Mouse (Mus musculus) ovary, postnatal 36 days (tissue): ENCODE data around the gene Uvrag.
A peak's percentile ranks its signal among the peaks of the same experiment; 100 is the strongest.
"Not testable (repeated sequence)": the region's sequence is repeated elsewhere in the genome, so short reads cannot be mapped to it uniquely, and the experiment has no call there.

Experiments used
- DNase-seq: peaks from one replicate; pipeline ENCODE4 v3.0.0; 2022; ENCODE audit warnings: low spot score, mixed read lengths

The Uvrag gene

GRCm38 (mm10) chr7:98974590-98974989, 166.4 kb downstream of the Uvrag start:
- no peak for DNase-seq

GRCm38 (mm10) chr7:98970721-98971120, 170.2 kb downstream of the Uvrag start:
- no peak for DNase-seq

- DNase-seq = no peak
Measured at GRCm38 (mm10) chr7:98968741-98969395, 172.1 kb downstream of the Uvrag start.

GRCm38 (mm10) chr7:98968082-98968674, 172.8 kb downstream of the Uvrag start:
- no peak for DNase-seq

GRCm38 (mm10) chr7:98967672-98968071, 173.3 kb downstream of the Uvrag start:
- no peak for DNase-seq

- DNase-seq = not testable (repeated sequence)
Measured at GRCm38 (mm10) chr7:98963581-98963980, 177.4 kb downstream of the Uvrag start.

GRCm38 (mm10) chr7:98962547-98963311, 178.2 kb downstream of the Uvrag start:
- peak; percentile 67 for DNase-seq

- no peak for DNase-seq
Measured at GRCm38 (mm10) chr7:98962074-98962473, 178.9 kb downstream of the Uvrag start.

GRCm38 (mm10) chr7:98960274-98960673, 180.7 kb downstream of the Uvrag start:
- no peak for DNase-seq

GRCm38 (mm10) chr7:98959246-98959645, 181.7 kb downstream of the Uvrag start:
- DNase-seq = no peak

GRCm38 (mm10) chr7:98958172-98958571, 182.8 kb downstream of the Uvrag start:
- no peak for DNase-seq

- no peak for DNase-seq
Measured at GRCm38 (mm10) chr7:98957111-98957741, 183.7 kb downstream of the Uvrag start.

- no peak for DNase-seq
Measured at GRCm38 (mm10) chr7:98956609-98957008, 184.3 kb downstream of the Uvrag start.

GRCm38 (mm10) chr7:98953649-98954048, 187.3 kb downstream of the Uvrag start:
- no peak for DNase-seq

- no peak for DNase-seq
Measured at GRCm38 (mm10) chr7:98944986-98945385, 196.0 kb downstream of the Uvrag start.

- DNase-seq = no peak
Measured at GRCm38 (mm10) chr7:98943687-98944086, 197.3 kb downstream of the Uvrag start.

GRCm38 (mm10) chr7:98942746-98943145, 198.2 kb downstream of the Uvrag start:
- DNase-seq = no peak

- DNase-seq = no peak
Measured at GRCm38 (mm10) chr7:98939194-98939593, 201.7 kb downstream of the Uvrag start.

- no peak for DNase-seq
Measured at GRCm38 (mm10) chr7:98938621-98939020, 202.3 kb downstream of the Uvrag start.

GRCm38 (mm10) chr7:98937079-98937813, 203.7 kb downstream of the Uvrag start:
- DNase-seq = no peak

GRCm38 (mm10) chr7:98935757-98936156, 205.2 kb downstream of the Uvrag start:
- no peak for DNase-seq

- no peak for DNase-seq
Measured at GRCm38 (mm10) chr7:98935193-98935592, 205.7 kb downstream of the Uvrag start.
